Mouse (Mus musculus) left cerebral cortex, postnatal 14 days (tissue): ENCODE measurements around the gene Olfr1410. TPM values are rescaled to one million over a fixed set of nuclear protein-coding genes. Genes with fewer than 3 reads are reported as not detected.

Experiments used
- DNase-seq, 2 experiments: peaks; one replicate each; pipeline ENCODE4 v3.0.0; 2021 to 2022; ENCODE audit warnings: low spot score in 2 of 2, mixed read lengths in 1 of 2
- intact Hi-C: fragments of 180-260 bp; cut with DNase I; formaldehyde crosslinking; loops from one replicate; pipeline ENCODE4 v1.15.1; 2025
- total RNA-seq, 2 experiments: library from RNA; stranded (reverse); gene quantifications; 2 replicates each; pipeline ENCODE4 v1.2.3; 2021

The Olfr1410 gene
- total RNA-seq, 2 experiments from 2014 or later, result not detected

- DNase-seq, result no peak
- intact Hi-C loops, result no loop called here
Measured at GRCm38 (mm10) chr1:92637501-92638172, 32.1 kb downstream of the Olfr1410 start.

- intact Hi-C loops, result no loop called here
- peak; percentile 47 to 80 for DNase-seq
Measured at GRCm38 (mm10) chr1:92638181-92638580, 32.6 kb downstream of the Olfr1410 start.

- no peak for DNase-seq
- intact Hi-C loops, result no loop called here
Measured at GRCm38 (mm10) chr1:92638736-92639135, 33.2 kb downstream of the Olfr1410 start.

- intact Hi-C loops, result no loop called here
Measured at GRCm38 (mm10) chr1:92640393-92640792, 34.8 kb downstream of the Olfr1410 start.

GRCm38 (mm10) chr1:92641514-92642272 is 36.1 kb downstream of the Olfr1410 start, which contains the start of gene Cops9:
Gene Cops9 (minus strand): TSS chr1:92641985.
- intact Hi-C loops, result no loop called here
- DNase-seq, result peak; percentile 89 to 91

More at GRCm38 (mm10) chr1:92640393-92640792, 34.8 kb downstream of the Olfr1410 start:
- DNase-seq, result no peak

- intact Hi-C loops, result no loop called here
- no peak for DNase-seq
Measured at GRCm38 (mm10) chr1:92643691-92644090, 38.1 kb downstream of the Olfr1410 start.

GRCm38 (mm10) chr1:92644916-92645315 is 39.3 kb downstream of the Olfr1410 start:
- no peak for DNase-seq
- intact Hi-C loops, result no loop called here

- no peak for DNase-seq
- intact Hi-C loops, result no loop called here
Measured at GRCm38 (mm10) chr1:92646111-92646510, 40.5 kb downstream of the Olfr1410 start.

GRCm38 (mm10) chr1:92646601-92647000 is 41.0 kb downstream of the Olfr1410 start:
- DNase-seq, result no peak
- intact Hi-C loops, result no loop called here

GRCm38 (mm10) chr1:92647026-92647425 is 41.4 kb downstream of the Olfr1410 start:
- intact Hi-C loops, result loop anchor here (1.0 kb wide), 2 partner anchors 31 to 187 kb away; no protein-coding TSS in a partner anchor
- no peak for DNase-seq

GRCm38 (mm10) chr1:92647752-92648151 is 42.2 kb downstream of the Olfr1410 start:
- intact Hi-C loops, result loop anchor here (1.0 kb wide), 2 partner anchors 31 to 187 kb away; no protein-coding TSS in a partner anchor
- peak; percentile 74 to 81 for DNase-seq

GRCm38 (mm10) chr1:92648197-92648596 is 42.6 kb downstream of the Olfr1410 start:
- DNase-seq, result no peak
- intact Hi-C loops, result no loop called here

- peak; percentile 80 to 84 for DNase-seq
- intact Hi-C loops, result no loop called here
Measured at GRCm38 (mm10) chr1:92648673-92649072, 43.1 kb downstream of the Olfr1410 start, which contains the start of gene Otos. Gene Otos (minus strand): TSS chr1:92648841.

GRCm38 (mm10) chr1:92651467-92651866 is 45.9 kb downstream of the Olfr1410 start:
- DNase-seq, result no peak
- intact Hi-C loops, result no loop called here

GRCm38 (mm10) chr1:92653179-92653578 is 47.6 kb downstream of the Olfr1410 start:
- intact Hi-C loops, result no loop called here
- peak in 1 of 2 experiments; percentile 35 for DNase-seq

GRCm38 (mm10) chr1:92654676-92655075 is 49.1 kb downstream of the Olfr1410 start:
- intact Hi-C loops, result no loop called here
- no peak for DNase-seq

- intact Hi-C loops, result no loop called here
- no peak for DNase-seq
Measured at GRCm38 (mm10) chr1:92657025-92657820, 51.6 kb downstream of the Olfr1410 start.

- intact Hi-C loops, result no loop called here
- no peak for DNase-seq
Measured at GRCm38 (mm10) chr1:92659392-92659791, 53.8 kb downstream of the Olfr1410 start.
